8 mouse cellular contexts compared by ENCODE assay signal in genomic region chr9:44336964-44337363, GRCm38 (mm10). TPM values are rescaled to one million over a fixed set of nuclear protein-coding genes. Genes with fewer than 3 reads are reported as not detected.
DNase-seq lines count a peak whose midpoint lies in the region; ATAC-seq lines count a peak whose summit lies in the region.

No protein-coding gene starts in this region.

- H3K36me3 ChIP-seq in kidney, embryonic 16.5 days (ENCODE audit: insufficient read depth, low read length) = peaks cover 35% of the 10 kb centered on the region
- H3K36me3 ChIP-seq in hindbrain, embryonic 14.5 days (replicated peaks; ENCODE audit: control insufficient read depth, insufficient read depth) = peaks cover 27% of the 10 kb centered on the region
- H3K36me3 ChIP-seq in midbrain, embryonic 14.5 days (ENCODE audit: control insufficient read depth, insufficient read depth, low read length) = peaks cover 25% of the 10 kb centered on the region

- H3K9me3 ChIP-seq in kidney, embryonic 16.5 days (ENCODE audit: low read length) = no peaks in the 10 kb centered on the region
- no peaks in the 10 kb centered on the region for H3K9me3 ChIP-seq in hindbrain, embryonic 14.5 days (ENCODE audit: control insufficient read depth, low read length)
- no peaks in the 10 kb centered on the region for H3K9me3 ChIP-seq in midbrain, embryonic 14.5 days (ENCODE audit: control insufficient read depth, low read length)

- no peak for ATAC-seq in kidney, embryonic 16.5 days (ENCODE audit: low FRiP score, low TSS enrichment)
- no peak for ATAC-seq in hindbrain, embryonic 14.5 days (ENCODE audit: low FRiP score)
- ATAC-seq in midbrain, embryonic 14.5 days (ENCODE audit: low FRiP score, low TSS enrichment) = no peak

- H3K4me3 ChIP-seq in kidney, embryonic 16.5 days (ENCODE audit: low read length) = peak overlapping the region; percentile 99
- H3K4me3 ChIP-seq in hindbrain, embryonic 14.5 days (replicated peaks; ENCODE audit: low read length) = peak overlapping the region; percentile 81; the same call in 1 of the 2 replicates
- peak overlapping the region; percentile 83; the same call in 1 of the 2 replicates for H3K4me3 ChIP-seq in midbrain, embryonic 14.5 days (replicated peaks; ENCODE audit: low read depth, low read length)

- peak overlapping the region; percentile 75 for H3K4me2 ChIP-seq in kidney, embryonic 16.5 days (replicated peaks; ENCODE audit: low read depth, low read length)
- peak overlapping the region; percentile 96 for H3K4me2 ChIP-seq in hindbrain, embryonic 14.5 days (replicated peaks)
- peak overlapping the region; percentile 94 for H3K4me2 ChIP-seq in midbrain, embryonic 14.5 days (ENCODE audit: low read length)

- WGBS in kidney, embryonic 16.5 days = 64% methylated on average over 3 of the region's 3 CpGs
- 70% methylated on average over 3 of the region's 3 CpGs for WGBS in hindbrain, embryonic 14.5 days
- WGBS in midbrain, embryonic 14.5 days = 75% methylated on average over 3 of the region's 3 CpGs

- H3K27me3 ChIP-seq in kidney, embryonic 16.5 days (ENCODE audit: insufficient read depth, low read length) = no peaks in the 10 kb centered on the region
- H3K27me3 ChIP-seq in hindbrain, embryonic 14.5 days (ENCODE audit: control insufficient read depth, insufficient read depth, low read length) = no peaks in the 10 kb centered on the region
- no peaks in the 10 kb centered on the region for H3K27me3 ChIP-seq in midbrain, embryonic 14.5 days (ENCODE audit: control insufficient read depth, insufficient read depth, low read length)

- H3K9ac ChIP-seq in kidney, embryonic 16.5 days (replicated peaks; ENCODE audit: low read length) = peak overlapping the region; percentile 60; the same call in 1 of the 2 replicates
- peak overlapping the region; percentile 93 for H3K9ac ChIP-seq in hindbrain, embryonic 14.5 days
- H3K9ac ChIP-seq in midbrain, embryonic 14.5 days (replicated peaks; ENCODE audit: low read length) = no peak overlapping the region; the same call in 1 of the 2 replicates

- H3K27ac ChIP-seq in kidney, embryonic 16.5 days (ENCODE audit: low read length) = no peak overlapping the region; the same call in 1 of the 2 replicates
- no peak overlapping the region for H3K27ac ChIP-seq in hindbrain, embryonic 14.5 days
- H3K27ac ChIP-seq in midbrain, embryonic 14.5 days (replicated peaks; ENCODE audit: low read depth, low read length) = no peak overlapping the region

- peaks cover 15% of the 10 kb centered on the region for H3K4me1 ChIP-seq in kidney, embryonic 16.5 days (ENCODE audit: insufficient read depth, low read length)
- H3K4me1 ChIP-seq in hindbrain, embryonic 14.5 days (replicated peaks; ENCODE audit: control insufficient read depth, insufficient read depth, low read length) = peaks cover 14% of the 10 kb centered on the region
- H3K4me1 ChIP-seq in midbrain, embryonic 14.5 days (ENCODE audit: control insufficient read depth, insufficient read depth, low read length) = peaks cover 13% of the 10 kb centered on the region

- DNase-seq in kidney, postnatal 14 days = no peak
- peak; percentile 51 for DNase-seq in ZHBTc4 (ENCODE audit: low read depth, low spot score)
- no peak for DNase-seq in hindbrain, embryonic 14.5 days (ENCODE audit: low spot score)
- DNase-seq in midbrain, embryonic 14.5 days = no peak
- DNase-seq in gastrocnemius, adult 8-10 months (ENCODE audit: low spot score in 2 of 2) = no peak
- DNase-seq in layer of hippocampus, postnatal 25 days (ENCODE audit: extremely low spot score in 1 of 2, low spot score in 1 of 2) = no peak
- no peak for DNase-seq in cerebellum, postnatal 10 days

RNA-seq across cellular contexts. Expression of gene H2afx, which starts 2.5 kb away (rescaled TPM):
- 353 and 432 TPM in 2 replicates for polyA plus RNA-seq in kidney, embryonic 16.5 days (2015; fragmentation: Nextera tagmentation; extraction: Ambion mirVana)
- polyA plus RNA-seq in hindbrain, embryonic 14.5 days (2014; fragmentation: Nextera tagmentation; extraction: Ambion mirVana) = 102 and 107 TPM in 2 replicates
- 98.1 and 128 TPM in 2 replicates for polyA plus RNA-seq in midbrain, embryonic 14.5 days (2014; fragmentation: Nextera tagmentation; extraction: Ambion mirVana)
- 10 to 100 TPM in 1 of 4 experiments, 1 to 10 TPM in 3; 7.8 to 10.3 (median 8.7) TPM for total RNA-seq in gastrocnemius, adult 8-10 months (2022)
- total RNA-seq in layer of hippocampus, postnatal 25 days (2021) = 10 to 100 TPM; 50.6 to 58.4 TPM

RNA-seq across cellular contexts. Expression of gene Hmbs, which starts 7.1 kb away (rescaled TPM):
- polyA plus RNA-seq in kidney, embryonic 16.5 days (2015; fragmentation: Nextera tagmentation; extraction: Ambion mirVana) = 133 and 137 TPM in 2 replicates
- polyA plus RNA-seq in hindbrain, embryonic 14.5 days (2014; fragmentation: Nextera tagmentation; extraction: Ambion mirVana) = 60.8 and 62.2 TPM in 2 replicates
- polyA plus RNA-seq in midbrain, embryonic 14.5 days (2014; fragmentation: Nextera tagmentation; extraction: Ambion mirVana) = 53.5 and 64.7 TPM in 2 replicates
- total RNA-seq in gastrocnemius, adult 8-10 months (2022) = 10 to 100 TPM; 24.2 to 26.1 (median 25.2) TPM
- 10 to 100 TPM; 17.9 to 23.6 TPM for total RNA-seq in layer of hippocampus, postnatal 25 days (2021)

RNA-seq across cellular contexts. Expression of gene Dpagt1, which starts 11.1 kb away (rescaled TPM):
- 45.4 and 53.9 TPM in 2 replicates for polyA plus RNA-seq in kidney, embryonic 16.5 days (2015; fragmentation: Nextera tagmentation; extraction: Ambion mirVana)
- 34.6 and 36.1 TPM in 2 replicates for polyA plus RNA-seq in hindbrain, embryonic 14.5 days (2014; fragmentation: Nextera tagmentation; extraction: Ambion mirVana)
- polyA plus RNA-seq in midbrain, embryonic 14.5 days (2014; fragmentation: Nextera tagmentation; extraction: Ambion mirVana) = 37.0 and 40.5 TPM in 2 replicates
- 10 to 100 TPM; 10.9 to 14.8 (median 13.0) TPM for total RNA-seq in gastrocnemius, adult 8-10 months (2022)
- total RNA-seq in layer of hippocampus, postnatal 25 days (2021) = 10 to 100 TPM; 14.2 to 15.8 TPM

RNA-seq across cellular contexts. Expression of gene C2cd2l, which starts 16.9 kb away (rescaled TPM):
- polyA plus RNA-seq in kidney, embryonic 16.5 days (2015; fragmentation: Nextera tagmentation; extraction: Ambion mirVana) = 11.6 and 14.3 TPM in 2 replicates
- 24.0 and 25.6 TPM in 2 replicates for polyA plus RNA-seq in hindbrain, embryonic 14.5 days (2014; fragmentation: Nextera tagmentation; extraction: Ambion mirVana)
- 25.2 and 25.5 TPM in 2 replicates for polyA plus RNA-seq in midbrain, embryonic 14.5 days (2014; fragmentation: Nextera tagmentation; extraction: Ambion mirVana)
- 10 to 100 TPM; 10.4 to 18.9 (median 15.2) TPM for total RNA-seq in gastrocnemius, adult 8-10 months (2022)
- 100 to 1,000 TPM; 196 to 200 TPM for total RNA-seq in layer of hippocampus, postnatal 25 days (2021)

RNA-seq across cellular contexts. Expression of gene Vps11, which starts 24.5 kb away (rescaled TPM):
- 38.5 and 40.0 TPM in 2 replicates for polyA plus RNA-seq in kidney, embryonic 16.5 days (2015; fragmentation: Nextera tagmentation; extraction: Ambion mirVana)
- 34.8 and 42.4 TPM in 2 replicates for polyA plus RNA-seq in hindbrain, embryonic 14.5 days (2014; fragmentation: Nextera tagmentation; extraction: Ambion mirVana)
- 34.4 and 36.7 TPM in 2 replicates for polyA plus RNA-seq in midbrain, embryonic 14.5 days (2014; fragmentation: Nextera tagmentation; extraction: Ambion mirVana)
- total RNA-seq in gastrocnemius, adult 8-10 months (2022) = 10 to 100 TPM; 17.6 to 19.0 (median 18.3) TPM
- total RNA-seq in layer of hippocampus, postnatal 25 days (2021) = 10 to 100 TPM; 49.0 to 51.4 TPM
